Mouse (Mus musculus) testis, adult 2 months (tissue): ENCODE results near the gene Uts2.

Experiments used
- CTCF ChIP-seq: fragments of 200-500 bp; IDR thresholded peaks from 2 replicates; pipeline ENCODE4 v1.5.1; 2012; ENCODE audit warnings: low read depth, mild to moderate bottlenecking, inconsistent platforms, low read length, moderate library complexity; ENCODE audit not compliant: control insufficient read depth, insufficient read depth, insufficient replicate concordance
- POLR2A ChIP-seq: fragments of 200-500 bp; IDR thresholded peaks from 2 replicates; pipeline ENCODE4 v1.6.1; 2012; ENCODE audit warnings: low read depth, mild to moderate bottlenecking, inconsistent platforms, low read length, moderate library complexity; ENCODE audit not compliant: control insufficient read depth

- no peak for TF ChIP-seq POLR2A
- no peak for TF ChIP-seq CTCF
These were observed 45.9 kb upstream of the Uts2 start for GRCm38 (mm10) chr4:150950972-150951371.
